Mouse (Mus musculus) brown adipose tissue, adult 24 weeks (tissue): ENCODE data around the gene Cfc1. TPM values are rescaled to one million over a fixed set of nuclear protein-coding genes. Genes with fewer than 3 reads are reported as not detected.
"Not testable (repeated sequence)": the region's sequence is repeated elsewhere in the genome, so short reads cannot be mapped to it uniquely, and the experiment has no call there.

Experiments
- H3K27ac ChIP-seq: fragments of 200-500 bp; replicated peaks from 2 replicates; pipeline ENCODE4 v1.5.1; 2012; ENCODE audit warnings: low read depth, mild to moderate bottlenecking, low read length
- H3K4me1 ChIP-seq: fragments of 200-500 bp; 2 replicates; pipeline ENCODE4 v1.6.1; 2012; ENCODE audit warnings: low read length, mixed read lengths; ENCODE audit not compliant: control insufficient read depth, insufficient read depth, insufficient read length
- H3K4me3 ChIP-seq: fragments of 200-500 bp; 2 replicates; pipeline ENCODE4 v1.5.1; 2012; ENCODE audit warnings: low read depth, mild to moderate bottlenecking, low read length, moderate library complexity; ENCODE audit not compliant: insufficient read depth
- polyA plus RNA-seq: library from polyadenylated mRNA; stranded (reverse); fragments of >200 nt; gene quantifications from 2 replicates; pipeline ENCODE4 v1.2.4, GENCODE M21; 2012; ENCODE audit not compliant: missing spikeins, insufficient read depth, insufficient read length

The Cfc1 gene
- polyA plus RNA-seq, 1 experiment = not detected

DNA sequence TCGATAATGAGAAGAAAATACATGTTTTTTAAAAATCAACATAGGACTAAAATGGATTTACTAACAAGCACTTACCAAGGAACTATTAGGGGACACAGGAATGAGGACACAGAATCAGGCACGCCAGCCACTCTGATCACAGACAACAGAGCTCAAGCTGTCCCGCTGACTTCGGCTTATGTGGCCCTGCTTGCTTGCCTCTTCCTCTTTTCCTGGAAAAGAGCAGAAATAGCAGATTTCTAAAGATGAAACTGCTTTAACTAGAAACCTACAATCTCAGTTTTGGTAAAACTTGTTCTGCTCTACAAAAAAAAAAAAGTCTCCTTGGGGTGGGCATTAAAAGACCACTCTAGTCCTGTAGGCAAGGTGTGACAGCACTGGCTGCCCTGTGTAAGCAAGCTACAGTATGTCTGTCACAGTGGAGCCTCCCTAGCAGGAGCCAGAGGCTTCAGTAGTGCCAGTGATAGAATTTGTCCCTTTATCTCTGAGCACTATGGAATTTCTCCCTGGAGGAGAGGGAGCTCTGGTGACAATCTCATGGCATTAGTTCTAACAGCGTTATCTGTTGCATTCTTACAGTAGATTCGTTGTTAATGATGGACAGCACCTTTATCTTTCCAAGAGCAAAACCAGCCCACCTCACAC lies 13.1 kb upstream of the Cfc1 start:
- Histone ChIP-seq H3K4me3 (no peak overlapping the region), H3K27ac (no peak overlapping the region), H3K4me1 (no peaks in the 10 kb centered on the region)

DNA sequence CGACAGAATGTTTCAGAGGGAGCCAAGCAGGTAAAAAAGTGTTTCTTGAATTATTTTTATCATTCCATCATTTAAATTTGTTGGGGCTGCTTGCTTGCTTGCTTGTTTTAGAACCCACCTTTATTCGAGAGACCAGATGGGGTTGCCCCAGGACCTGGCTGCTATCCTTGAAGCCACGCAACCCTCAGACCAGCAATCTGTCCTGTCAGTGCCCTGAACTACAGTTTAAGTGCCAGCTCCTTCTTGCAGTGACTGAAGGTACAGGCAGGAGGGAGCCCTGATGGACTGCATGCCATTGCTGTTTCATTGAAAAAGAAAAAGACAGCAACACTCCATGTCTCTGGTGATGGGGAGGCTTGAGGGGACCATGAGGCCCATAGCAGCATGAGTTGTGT lies 12.6 kb upstream of the Cfc1 start:
- Histone ChIP-seq H3K4me3 (no peak overlapping the region), H3K4me1 (no peaks in the 10 kb centered on the region), H3K27ac (no peak overlapping the region)

DNA sequence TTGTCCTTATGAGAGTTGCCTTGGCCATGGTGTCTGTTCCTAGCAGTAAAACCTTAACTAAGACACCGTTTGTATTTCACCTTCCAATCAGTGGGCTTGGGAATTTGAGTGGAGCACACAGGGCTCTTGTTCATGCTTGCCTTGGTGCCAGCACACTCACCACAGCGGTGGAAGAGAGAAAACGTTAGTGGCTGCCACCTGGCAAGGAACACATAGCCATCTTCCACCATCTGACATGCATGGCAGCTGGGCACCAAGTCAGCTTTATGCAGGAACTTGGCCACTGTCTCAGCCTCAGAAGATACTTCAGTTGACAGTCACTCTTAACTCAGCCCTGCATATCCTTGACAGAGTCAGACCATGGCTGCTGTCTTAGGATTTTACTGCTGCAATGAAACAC lies 11.8 kb upstream of the Cfc1 start:
- Histone ChIP-seq H3K27ac (no peak overlapping the region), H3K4me1 (no peaks in the 10 kb centered on the region), H3K4me3 (no peak overlapping the region)

DNA sequence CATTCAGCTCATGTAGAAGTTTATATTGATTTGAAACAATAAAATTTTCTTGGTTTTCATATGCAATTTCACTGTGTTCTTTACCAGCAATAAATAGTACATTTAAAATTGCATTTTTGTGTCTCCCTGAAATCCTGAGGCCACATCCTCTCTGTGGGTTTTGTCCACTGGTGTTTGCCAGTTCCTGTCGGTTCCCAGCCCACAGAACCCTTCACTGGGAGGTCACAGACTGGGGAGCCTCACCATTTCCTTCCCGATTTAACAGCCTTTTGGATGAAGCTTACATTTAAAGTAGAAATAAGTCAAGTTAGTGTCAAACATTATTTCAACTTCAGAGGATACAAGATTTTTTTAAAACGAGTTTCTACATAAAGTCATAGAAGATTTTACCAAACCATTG lies 874 bp upstream of the Cfc1 start:
- H3K27ac ChIP-seq, H3K4me1 ChIP-seq, H3K4me3 ChIP-seq: not testable (repeated sequence)

DNA sequence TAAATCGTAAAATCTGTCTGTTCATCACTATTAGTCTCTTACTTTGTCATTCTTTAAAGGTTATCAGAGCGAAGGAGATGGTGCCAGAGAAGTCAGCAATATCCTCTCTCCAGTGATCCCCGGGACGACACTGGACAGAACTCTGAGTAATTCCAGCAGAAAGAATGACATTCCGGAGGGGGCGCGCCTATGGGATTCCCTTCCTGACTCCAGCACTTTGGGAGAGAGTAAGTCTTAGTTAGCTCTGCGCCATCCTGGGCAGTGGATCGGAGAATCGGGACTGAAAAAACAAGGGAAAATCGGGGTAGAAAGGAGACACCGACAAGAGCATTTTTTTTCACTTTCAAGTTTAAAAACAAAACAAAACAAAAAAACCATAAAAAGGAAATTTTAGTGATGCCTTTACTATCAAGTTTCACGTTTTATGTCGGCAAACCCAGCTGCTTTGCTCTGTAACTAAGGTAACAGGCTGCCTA lies 881 bp downstream of the Cfc1 start:
- Histone ChIP-seq H3K4me1 (no peaks in the 10 kb centered on the region), H3K27ac (no peak overlapping the region), H3K4me3 (no peak overlapping the region)

DNA sequence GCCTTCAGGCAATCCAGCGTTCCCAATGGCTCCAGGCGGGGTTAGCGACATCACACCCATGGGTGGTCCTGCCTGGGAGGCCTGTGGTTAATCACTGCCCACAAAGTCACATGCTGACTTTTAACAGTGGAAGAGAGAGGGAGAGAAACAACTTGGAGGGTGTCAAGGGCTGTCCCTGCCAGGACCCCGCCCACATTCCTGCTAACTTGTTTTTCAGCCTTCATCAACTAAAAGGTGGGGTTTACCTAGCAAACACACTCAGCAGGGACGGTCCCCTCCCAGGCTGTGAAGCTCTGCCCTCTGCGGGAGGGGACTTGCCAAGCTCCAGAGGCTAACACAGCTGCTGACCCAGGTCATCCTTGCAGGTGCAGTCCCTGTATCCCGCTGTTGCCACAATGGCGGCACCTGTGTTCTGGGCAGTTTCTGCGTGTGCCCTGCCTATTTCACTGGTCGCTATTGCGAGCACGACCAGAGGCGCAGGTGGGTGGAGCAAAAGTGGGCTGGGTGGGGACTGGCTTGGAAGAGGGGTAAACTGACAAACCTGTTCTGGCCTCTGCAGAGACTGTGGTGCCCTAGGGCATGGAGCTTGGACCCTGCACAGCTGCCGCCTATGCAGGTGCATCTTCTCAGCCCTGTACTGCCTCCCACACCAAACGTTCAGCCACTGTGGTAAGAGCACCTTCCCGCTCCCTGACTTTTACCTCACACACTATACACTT lies 1.5 kb downstream of the Cfc1 start:
- H3K4me1 ChIP-seq = no peaks in the 10 kb centered on the region
- no peak overlapping the region for H3K27ac ChIP-seq
- no peak overlapping the region for H3K4me3 ChIP-seq

DNA sequence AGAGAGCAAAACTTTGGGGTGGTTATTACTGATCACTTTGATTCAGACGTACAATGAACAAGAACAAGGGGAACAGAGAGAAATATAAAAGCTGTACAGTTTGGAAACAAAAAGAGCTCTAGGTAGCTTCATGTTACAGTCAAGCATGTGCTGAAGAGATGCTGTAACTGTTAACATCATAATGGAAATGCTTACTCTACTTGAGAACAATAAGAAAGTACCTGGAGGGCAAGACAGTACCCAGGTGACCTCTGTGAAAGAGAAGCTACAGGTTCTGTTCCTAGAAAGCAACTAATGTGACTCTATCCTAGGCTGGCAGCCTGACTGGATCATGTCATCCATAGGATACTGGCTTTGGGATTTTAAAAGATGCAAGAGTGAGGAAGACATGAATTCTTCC lies 11.6 kb downstream of the Cfc1 start:
- Histone ChIP-seq H3K27ac (no peak overlapping the region), H3K4me3 (no peak overlapping the region), H3K4me1 (no peaks in the 10 kb centered on the region)

DNA sequence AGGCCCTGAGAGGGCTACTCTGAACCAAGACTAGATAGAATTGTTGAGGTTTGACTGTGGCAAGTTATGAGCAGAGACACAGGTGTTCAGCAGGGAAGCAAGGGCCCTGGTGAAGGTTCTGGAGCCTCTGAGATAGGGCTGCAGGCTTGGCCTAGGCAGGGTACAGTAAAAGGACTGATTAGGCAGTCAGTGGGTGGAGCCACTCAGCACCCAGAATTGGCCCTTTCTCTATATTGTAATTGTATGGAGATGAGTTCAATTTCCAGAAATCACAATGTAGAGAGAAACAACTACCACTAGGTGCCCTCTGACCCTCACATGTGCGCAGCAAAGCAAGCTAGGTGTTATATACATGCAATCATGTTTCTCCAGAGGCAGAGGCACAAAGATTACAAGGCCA lies 18.2 kb downstream of the Cfc1 start:
- H3K27ac ChIP-seq = no peak overlapping the region
- H3K4me1 ChIP-seq = no peaks in the 10 kb centered on the region
- no peak overlapping the region for H3K4me3 ChIP-seq

DNA sequence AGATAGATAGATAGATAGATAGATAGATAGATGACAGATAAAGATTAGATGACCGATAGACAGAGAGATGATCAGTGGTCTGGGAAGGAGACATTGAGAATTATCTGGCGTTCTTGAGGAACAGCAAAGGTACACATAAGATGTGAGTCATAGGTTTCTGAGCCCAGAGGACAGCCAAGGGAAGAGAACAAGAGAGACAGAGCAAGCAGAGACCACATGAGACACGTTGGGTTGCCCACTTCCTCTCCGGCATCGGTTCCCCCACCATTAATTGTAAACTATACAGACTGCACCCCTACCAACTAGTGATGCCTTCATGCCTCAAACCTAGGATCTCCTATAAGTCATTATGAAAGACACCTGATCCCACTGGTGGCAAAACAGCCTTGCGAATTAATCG lies 18.8 kb downstream of the Cfc1 start:
- no peaks in the 10 kb centered on the region for H3K4me1 ChIP-seq
- no peak overlapping the region for H3K4me3 ChIP-seq
- H3K27ac ChIP-seq = no peak overlapping the region

DNA sequence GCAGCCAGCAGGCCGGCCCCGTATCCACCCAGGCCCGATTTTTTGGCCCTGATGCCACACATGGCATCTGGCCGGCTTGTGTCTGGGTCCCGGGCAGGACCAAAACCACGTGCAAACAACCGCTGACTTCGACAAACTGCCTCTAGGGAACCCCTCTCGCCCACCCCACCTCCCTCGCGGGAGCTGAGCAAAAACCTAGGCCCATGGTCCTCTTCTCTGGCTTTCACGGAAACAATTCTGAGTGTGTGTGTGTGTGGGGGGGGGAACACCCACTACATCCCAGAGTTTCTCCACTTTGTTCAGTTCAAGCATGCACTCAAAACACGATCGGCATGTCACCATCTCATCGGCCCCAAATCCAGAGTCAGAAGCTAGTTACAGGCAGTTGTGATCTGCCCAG lies 25.4 kb downstream of the Cfc1 start, which contains the start of gene Prss40:
TSS of gene Prss40 (minus strand) at position 101 of the 400 bp plus-strand sequence.
- no peaks in the 10 kb centered on the region for H3K4me1 ChIP-seq
- no peak within 1 kb of the TSS for H3K27ac ChIP-seq
- H3K4me3 ChIP-seq = no peak within 1 kb of the TSS

DNA sequence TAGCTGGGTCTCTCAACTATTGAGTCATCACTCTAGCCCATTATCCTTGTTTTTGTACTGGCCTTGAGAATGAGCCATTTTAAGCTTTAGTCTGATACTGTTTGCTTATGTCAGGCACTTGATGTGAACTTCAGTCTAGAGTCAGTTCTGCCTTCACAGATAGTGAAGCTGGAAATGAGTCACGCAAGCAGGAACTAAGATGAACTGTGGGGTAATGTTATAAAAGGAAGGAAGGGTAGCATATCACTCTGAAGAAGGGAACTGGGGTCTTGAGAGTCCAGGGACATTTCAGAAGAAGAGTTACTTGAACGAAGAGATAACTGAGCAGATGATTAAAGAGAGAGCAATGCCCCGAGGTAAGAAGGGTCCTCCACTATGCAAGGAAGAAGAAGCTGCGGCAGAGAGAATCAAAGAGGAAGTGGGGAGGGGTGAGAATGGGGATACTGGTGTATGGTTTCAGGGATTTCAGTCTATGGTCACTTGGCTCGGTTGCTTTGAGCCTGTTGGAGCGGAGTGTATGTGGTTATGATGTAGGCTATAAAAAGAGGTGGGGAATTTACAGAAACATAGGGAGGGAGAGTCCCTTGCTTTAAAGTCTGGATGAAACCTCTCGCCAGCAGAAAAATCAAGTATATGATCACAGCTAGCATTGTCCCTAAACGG lies 29.1 kb downstream of the Cfc1 start:
- Histone ChIP-seq H3K27ac (no peak overlapping the region), H3K4me3 (no peak overlapping the region), H3K4me1 (no peaks in the 10 kb centered on the region)

DNA sequence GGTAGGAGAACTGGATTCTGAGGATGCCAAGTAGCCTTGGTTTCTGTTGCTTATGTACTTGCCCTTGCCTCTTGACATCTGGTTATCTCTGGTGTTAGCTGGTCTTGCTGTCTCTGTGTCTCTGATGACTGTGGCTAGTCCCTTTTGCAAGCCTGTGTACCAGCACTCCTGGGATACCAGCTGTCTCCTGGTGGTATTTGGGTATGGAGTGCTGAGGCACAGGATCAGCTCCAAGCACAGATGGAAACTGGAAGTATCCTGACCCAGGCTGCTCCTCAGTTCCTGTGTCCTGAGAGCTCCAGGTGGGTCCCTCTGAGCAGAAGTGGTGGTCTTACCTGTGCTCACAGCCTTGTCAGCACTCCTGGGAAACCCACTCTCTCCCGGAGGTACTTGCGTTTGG lies 32.7 kb downstream of the Cfc1 start:
- Histone ChIP-seq H3K27ac (no peak overlapping the region), H3K4me3 (no peak overlapping the region), H3K4me1 (no peaks in the 10 kb centered on the region)

DNA sequence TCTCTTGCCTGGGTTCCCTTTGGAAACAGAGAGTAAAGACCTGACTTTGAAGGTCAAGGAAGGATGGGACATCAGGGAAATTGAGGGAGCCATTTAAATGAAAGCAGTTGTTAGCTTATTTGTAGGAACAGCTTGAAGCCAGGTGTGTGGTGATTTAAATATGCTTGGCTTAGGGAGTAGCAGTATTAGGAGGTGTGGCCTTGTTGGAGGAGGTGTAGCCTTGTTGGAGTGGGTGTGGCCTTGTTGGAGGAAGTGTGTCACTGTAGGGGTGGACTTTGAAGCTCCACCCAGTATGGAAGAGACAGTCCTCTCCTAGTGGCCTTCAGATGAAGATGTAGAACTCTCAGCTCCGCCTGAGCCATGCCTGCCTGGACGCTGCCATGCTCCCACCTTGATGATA lies 34.4 kb downstream of the Cfc1 start:
- H3K4me1 ChIP-seq = no peaks in the 10 kb centered on the region
- no peak overlapping the region for H3K4me3 ChIP-seq
- H3K27ac ChIP-seq = no peak overlapping the region

DNA sequence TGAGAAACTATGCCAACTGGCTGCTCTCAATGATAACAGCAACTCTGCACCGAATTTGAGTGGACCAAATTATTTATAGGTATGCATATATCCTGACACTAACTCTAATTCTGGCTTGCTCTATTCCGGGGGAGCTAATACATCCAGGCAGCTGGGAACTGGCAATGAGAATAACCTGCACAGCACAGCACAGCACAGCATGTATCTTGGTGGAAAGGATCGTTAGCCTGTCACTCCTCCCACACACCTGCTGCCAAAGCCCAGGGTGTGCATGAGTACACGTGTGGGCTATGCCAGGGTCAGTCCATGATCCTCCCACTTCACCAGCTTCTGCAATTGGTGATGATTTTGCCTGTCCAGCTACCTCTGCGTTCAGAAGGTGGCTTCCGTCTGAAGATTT lies 36.0 kb downstream of the Cfc1 start:
- no peak overlapping the region for H3K4me3 ChIP-seq
- H3K4me1 ChIP-seq = no peaks in the 10 kb centered on the region
- no peak overlapping the region for H3K27ac ChIP-seq

DNA sequence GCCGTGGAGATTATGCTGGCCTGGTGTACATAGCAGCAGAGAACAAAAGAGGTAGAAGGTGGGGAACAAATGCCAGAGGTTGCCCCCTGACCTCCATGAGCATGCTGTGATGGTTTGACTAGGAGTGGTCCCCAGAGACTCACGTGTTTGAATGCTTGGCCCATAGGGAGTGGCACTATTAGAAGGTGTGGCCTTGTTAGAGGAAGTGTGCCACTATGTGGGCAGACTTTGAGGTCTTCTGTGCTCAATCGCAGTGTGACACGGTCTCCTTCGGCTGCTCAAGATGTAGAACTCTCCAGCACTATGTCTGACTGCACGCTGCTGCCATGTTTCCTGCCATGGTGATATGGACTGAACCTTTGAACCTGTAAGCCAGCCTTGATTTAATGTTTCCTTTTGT lies 37.8 kb downstream of the Cfc1 start:
- no peak overlapping the region for H3K27ac ChIP-seq
- H3K4me1 ChIP-seq = no peaks in the 10 kb centered on the region
- no peak overlapping the region for H3K4me3 ChIP-seq
